Mouse (Mus musculus) cerebellum, postnatal 14 days (tissue): ENCODE results near the gene Got1.

Experiments used
- DNase-seq, 2 experiments: peaks; one replicate each; pipeline ENCODE4 v3.0.0; 2021; ENCODE audit warnings: mixed read lengths in 2 of 2

The Got1 gene

DNA sequence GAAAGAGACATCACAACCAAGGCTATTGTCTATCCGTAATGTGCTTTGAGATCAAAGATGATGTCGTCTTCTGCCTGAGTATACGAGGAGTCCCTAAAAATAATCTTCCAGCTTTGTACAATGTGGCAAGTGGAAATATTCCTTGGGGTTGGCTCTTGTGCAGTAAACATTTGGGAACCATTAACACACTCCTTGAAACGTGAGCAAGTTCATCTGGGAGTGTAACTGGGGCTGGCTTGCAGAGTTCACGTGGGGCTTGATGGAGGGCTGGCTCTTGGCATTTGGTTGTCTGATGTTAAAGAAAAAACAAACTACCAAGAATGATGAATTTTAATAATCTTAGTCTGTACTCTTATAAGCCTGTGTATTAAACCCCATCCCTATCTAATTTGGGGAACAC lies 45.0 kb downstream of the Got1 start:
- DNase-seq: no peak

DNA sequence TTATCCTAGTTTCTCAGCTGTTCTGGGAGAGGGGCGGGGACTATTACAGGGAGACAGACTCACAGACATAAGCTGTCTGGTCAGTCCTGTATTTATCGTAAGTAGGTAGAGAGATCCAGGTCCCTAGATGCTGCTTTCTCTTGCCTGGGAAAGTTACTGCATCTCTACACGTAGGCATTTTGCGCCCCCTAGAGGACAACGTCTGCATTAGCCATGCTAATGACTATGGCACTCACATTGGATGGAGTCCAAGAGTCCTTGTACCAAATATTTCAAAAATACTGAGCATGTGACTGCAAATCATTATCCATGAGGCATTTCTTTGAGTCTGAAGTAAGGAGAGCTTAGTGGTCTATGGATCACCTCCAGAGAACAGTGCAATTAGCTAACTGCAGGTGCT lies 45.5 kb downstream of the Got1 start:
- peak; percentile 88 to 93 for DNase-seq

DNA sequence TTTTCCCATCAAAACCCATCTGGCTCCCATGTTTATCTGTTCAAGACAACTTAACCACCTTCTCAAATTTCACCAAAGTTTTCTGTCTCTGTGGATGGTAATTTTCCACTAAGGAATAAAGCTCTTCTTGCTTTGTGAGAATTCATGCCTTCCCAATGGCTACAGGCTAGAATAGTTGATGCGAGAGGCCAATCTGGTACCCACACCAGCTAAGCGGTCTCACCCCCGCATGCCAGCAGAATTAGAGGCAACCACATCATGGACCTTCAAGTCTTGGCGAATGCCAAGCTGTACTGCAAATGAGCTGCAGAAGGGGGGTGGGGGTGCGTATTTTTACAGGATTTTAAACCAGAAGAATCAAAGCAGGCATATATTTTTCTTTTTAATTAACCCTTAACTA lies 47.0 kb downstream of the Got1 start:
- no peak for DNase-seq

DNA sequence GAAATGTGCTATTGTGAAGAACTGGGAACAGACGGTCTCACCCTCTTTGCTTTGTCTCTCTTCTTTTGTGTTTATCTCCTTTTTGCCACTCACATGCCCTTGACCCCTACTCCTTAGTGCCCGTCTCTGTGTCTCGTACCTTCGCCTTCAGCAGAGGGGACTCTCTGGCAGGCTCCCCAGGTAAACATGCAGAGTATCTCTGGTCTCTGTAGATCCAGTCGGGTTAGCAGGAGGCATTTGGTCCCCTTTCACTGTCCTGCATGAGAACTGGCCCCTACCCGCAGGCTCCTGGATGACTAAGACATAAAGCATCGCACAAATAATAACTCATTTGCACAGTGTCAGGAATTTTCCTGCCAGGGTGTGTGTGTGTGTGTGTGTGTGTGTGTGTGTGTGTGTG lies 48.3 kb downstream of the Got1 start:
- no peak for DNase-seq

DNA sequence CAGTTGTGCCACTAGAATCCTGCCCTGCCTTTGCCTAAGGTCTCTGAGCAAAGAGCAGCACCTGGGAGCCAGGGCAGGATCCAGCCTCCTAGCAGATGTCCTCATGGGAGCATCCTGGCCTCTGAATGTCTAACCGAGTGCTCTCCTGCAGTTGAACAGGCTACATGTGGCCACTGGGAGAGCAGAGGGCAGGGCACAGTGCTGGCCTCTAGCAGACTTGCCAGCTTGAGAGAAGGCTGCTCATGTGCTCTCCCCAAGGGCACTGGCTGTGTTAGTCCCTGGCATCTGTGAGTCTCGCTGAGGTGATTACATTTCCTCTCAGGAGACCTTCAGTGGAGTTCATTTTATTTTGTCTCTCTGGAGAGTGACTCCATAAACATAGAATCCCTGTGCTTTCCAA lies 48.8 kb downstream of the Got1 start:
- DNase-seq: no peak

DNA sequence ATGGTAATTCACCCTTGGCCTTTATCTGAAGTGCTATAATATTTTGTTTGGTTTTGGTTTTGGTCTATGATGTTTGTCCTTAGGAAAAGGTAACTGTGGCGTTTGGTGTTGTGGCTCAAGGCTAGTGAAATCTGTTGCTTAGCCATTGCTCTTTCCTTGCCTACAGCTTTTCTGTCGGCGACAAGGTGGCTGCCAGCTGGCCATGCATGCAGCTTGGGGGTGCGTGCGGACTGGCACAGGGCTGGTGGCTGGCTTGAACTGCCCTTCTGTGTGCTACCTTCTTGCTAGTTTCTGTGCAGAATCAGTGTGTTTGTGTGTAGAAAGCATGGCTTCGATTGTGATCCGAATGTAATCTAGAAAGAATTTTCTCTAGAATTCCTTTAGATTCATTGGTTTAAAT lies 51.6 kb downstream of the Got1 start:
- DNase-seq: peak; percentile 85 to 89

DNA sequence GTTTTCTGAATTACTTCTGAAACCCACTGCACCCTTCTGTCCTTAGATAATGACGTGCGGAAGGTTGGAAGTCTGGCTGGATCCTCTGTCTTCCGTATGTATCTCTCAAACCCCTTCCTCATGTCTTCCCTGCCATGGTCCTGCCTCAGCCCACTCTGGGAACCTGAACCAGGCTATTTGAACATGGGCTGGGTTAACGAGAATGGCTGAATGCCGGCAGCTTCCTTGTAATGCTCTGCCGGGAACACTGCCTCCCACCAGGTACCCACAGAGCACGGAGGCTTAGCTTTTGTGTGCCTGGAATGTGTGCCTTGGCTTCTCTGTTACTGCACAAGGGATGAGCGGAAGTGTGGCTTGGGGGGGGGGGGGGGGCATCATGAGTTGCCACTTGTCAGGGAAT lies 52.1 kb downstream of the Got1 start:
- no peak for DNase-seq

DNA sequence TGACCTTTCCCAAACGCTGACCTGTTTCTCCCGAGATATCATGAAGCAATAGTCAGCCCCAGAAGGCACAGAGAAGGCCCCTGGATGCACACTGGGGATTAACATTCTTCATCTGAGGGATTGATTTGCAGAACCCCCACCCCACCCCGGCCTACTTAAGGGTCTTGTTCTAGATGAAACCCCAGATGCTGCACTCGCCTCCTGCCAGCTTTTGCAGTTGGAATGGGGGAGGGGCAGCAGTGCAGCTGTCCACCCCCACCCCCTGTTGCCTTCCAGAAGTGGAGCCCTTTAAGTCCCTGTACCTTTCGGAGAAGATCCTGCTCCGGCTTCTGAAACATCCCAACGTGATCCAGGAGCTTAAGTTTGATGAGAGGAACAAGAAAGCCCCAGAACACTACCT lies 55.1 kb downstream of the Got1 start:
- DNase-seq: no peak

DNA sequence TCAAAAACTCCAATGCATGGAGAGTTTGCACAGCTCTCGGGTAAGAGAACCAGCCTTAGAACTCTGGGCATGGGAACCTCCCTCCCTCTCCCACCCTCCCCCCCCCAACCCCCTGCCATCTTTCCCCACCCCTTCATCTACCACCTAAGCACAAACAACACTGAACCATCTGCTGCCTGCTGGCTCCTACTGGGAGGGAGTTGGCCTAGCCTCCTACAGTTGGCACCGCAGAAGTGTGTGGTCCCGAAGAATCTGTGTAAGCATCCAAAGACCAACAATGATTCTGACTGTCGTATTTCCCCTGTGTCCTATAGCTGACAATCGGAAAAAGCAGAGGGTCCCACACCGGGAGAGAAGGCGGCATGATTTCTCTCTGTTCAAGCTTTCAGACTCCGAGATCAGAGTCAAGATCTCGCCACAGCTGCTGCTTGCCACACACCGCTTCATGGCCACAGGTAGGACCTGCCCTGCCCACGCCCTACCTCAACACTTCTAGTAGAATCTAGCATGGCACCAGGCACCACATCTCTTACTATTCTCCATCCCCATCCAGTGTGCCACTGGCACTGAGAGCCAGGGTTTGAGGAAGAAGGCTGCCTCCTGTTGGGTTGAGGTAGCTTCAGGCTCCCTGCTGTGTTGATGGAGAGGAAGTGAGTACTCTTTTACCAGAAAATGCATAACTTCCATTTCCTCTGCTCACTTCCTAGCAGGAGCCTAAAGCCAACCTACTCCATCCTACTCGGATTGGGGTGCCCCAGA lies 56.3 kb downstream of the Got1 start:
- DNase-seq: peak; percentile 66 to 88

DNA sequence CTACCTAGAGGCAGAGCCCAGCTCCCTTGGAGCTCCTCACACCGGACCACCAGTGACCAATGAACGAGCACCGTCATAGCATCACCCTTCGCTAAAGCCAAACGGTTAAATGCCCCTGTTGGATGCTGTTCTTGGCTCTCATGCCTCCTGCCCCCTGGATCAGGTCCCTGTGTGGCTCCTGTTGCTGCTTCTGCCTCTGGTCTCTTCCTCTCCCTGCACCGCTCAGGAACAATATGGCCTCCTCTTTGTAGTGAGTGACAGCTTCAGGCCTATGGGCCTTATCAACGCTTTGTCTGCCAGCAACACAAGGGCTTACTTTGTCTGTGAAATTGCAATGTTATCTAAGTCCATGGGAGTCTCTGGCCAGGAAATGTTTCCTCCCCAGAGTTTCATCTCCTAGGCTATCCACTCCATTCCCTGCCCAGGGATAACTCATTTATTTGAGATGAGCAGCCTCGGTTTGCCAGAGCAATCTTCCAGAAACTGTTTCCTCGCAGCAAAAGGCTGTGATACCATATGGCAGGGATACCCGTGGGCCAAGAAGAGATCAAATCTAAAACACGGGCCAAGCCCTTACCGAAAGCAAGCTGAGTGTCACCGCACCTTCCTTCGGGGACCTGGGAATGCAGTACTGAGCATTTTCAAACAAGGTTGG lies 58.7 kb downstream of the Got1 start:
- DNase-seq: peak; percentile 76 to 89

DNA sequence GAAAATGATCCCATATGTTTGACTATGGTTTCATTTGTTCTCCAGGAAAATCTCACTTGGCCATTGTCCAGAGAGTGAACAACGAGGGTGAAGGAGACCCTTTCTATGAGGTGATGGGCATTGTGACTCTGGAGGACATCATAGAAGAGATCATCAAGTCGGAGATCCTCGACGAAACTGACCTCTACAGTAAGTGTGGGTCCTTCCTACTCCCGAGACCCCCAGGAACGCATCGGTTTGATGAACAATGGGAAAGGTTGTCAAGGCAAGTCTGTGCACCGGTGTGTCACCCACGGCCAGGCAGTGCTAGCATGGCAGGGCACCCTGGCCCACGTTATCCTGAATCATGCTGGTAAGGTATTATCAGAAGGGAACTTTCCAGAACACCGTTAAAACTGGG lies 59.3 kb downstream of the Got1 start:
- DNase-seq: no peak

DNA sequence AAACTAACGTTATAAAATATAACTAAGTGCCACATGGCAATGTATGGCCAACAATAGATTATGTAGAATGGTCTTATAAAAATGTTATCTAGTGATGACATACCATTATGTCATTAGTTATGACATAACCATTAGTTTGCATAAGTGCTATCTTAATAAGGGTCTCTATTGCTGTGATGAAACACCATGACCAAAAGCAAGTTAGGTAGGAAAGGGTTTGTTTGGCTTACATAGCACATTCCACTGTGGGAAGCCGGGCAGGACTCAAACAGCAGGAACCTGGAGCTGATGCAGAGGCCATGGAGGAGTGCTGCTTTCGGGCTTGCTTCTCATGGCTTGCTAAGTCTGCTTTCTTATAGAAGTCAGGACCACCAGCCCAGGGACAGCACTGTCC lies 60.1 kb downstream of the Got1 start:
- DNase-seq: no peak

DNA sequence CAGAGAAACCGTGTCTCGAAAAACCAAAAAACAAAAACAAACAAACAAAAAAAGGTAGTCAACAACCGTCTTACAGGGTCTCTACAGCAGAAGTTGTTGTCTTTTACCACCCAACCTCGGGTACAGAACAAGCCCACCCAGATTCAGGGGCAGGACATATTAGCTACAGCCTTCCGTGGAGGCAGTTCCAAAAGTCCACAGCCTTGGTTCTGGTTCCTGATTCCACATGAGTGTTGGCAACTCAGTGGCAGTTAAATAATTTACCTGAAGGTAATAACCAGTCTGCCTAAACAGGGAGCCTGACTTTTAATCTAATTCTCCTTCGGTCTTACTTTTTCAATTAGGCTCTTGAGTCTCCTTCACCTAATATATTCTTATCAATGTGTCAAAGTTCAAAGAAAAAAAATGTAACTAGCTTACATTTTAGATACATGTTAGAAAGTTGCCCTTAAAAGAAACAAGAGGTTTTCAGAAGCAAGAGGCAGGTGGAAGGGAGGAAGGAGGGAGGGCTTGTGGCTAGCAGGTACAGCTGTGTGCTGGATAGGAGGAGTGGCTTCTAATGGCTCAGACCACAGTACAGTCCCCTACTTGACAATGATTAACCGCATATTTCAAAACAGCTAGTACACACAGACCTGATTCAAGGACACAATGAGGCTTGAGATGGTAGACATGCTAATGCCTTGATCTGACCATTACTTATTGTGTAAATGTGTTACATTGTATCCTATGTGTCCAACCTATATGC lies 60.7 kb downstream of the Got1 start:
- DNase-seq: no peak

DNA sequence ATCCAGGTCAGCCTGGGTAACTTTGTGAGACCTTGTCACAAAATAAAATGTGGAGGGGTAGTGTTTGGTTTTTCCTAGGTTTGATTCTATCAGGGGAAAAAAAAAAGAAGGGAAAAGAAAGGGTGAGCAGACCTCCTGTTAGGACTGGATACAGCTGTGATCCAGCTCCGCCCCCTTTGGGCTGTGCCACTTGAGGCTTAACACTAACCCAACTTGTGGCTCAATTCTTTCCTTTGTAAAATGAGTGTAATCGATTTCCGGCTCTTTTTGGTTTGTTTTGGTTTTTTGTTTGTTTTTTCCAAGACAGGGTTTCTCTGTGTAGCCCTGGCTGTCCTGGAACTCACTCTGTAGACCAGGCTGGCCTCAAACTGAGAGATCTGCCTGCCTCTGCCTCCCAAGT lies 62.3 kb downstream of the Got1 start:
- DNase-seq: no peak

DNA sequence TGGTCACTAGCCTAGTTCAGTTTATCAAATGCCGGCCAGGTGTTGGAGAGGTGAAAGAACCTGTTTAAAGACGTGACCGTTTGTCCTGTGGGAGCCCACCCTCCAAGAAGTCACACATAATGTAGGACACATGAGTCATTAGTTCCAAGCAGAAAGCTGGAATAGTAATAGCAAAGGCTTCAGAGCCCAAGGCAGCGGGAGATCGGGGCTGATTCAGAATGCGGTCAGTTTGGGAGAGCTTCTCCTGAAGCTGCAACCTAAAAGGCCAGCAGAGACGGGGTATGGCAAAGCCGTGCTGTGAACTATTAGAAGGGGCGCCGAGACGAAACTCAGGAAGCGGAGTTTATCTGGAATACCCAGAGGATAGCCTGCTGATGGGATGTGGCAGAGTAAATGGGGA lies 63.9 kb downstream of the Got1 start:
- no peak for DNase-seq

DNA sequence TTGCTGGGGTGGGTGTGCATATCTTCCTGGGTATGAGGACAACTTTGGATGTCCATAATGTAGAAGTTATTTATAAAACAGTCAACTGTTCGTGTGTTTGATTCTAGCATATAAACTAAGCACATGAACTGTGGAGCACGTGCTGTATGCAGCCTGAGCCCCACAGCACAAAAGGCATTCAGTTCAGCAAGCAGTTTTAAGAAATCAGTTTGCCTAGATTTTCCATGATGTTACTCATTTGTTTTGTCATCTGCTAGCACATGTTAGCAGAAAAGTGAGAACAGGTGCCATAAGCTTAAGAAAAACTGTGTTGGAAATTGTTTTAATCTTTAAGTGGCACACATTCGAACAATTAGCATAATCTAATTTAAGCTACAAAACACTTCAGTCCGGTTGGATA lies 64.5 kb downstream of the Got1 start:
- no peak for DNase-seq

DNA sequence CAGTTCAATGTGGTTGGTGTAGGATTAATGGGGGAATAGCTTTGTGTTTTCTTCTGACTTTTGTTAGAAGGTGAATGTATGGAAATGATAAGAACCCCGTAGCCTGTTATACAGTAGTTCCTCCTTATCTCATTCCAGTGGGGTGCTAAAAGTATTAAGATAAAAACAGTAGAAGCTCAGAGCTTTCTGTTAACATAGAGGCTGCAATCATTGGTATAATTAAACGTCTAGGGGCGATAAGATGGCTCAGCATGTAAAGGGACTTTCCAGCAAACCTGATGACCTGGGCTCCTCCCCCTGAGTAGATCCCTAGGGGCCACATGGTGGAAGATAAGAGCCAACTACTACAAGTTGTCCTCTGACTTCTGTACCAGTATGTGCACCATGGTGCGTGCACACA lies 71.4 kb downstream of the Got1 start:
- no peak for DNase-seq

DNA sequence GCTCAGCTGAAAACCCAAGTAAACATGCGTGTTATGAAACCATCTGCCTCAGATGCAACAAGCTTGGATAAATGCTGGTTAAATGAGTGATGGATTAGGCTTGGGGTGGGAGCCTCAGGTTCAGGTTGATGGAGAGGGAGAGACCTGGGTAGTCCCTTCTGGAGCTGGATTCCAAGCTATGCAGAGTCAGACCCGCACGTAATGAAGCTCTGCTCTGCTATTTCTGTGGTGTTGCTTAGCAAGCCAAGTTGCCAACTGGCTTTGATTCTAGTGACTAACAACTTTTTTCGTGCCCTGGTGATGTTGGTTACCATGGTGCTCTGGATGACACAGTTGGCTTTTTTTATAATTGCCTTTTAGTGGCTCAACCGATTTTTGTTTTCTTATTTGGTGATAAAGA lies 72.2 kb downstream of the Got1 start:
- no peak for DNase-seq

DNA sequence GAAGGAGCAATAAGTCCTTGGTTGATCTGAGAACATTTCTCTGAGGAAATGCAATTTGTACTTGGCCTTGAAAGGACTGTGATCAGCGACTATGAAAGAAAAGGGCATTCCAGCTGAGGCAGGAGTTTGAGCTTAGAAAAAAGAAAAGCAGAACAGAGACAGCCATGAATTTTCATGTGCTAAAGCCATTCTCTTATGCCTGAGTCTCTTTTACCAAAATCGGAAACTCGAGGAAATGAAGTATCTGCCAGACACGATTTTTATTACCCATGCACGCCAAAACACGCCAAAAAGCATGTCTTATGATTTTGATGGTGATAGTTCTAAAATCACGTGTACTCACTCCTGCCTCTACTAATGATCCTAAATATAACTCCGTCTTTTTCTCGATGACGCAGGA lies 72.8 kb downstream of the Got1 start:
- no peak for DNase-seq
